Mouse (Mus musculus): ENCODE measurements around the gene Esrrb. TPM values are rescaled to one million over a fixed set of nuclear protein-coding genes. Genes with fewer than 3 reads are reported as not detected.
A peak's percentile ranks its signal among the peaks of the same experiment; 100 is the strongest.

Esrrb gene
- polyA plus RNA-seq, 1 experiment from 2014 or later = 0.94 TPM

GRCm38 (mm10) chr12:86394773-86395172 is 33.9 kb downstream of the Esrrb start:
- Histone ChIP-seq H3K4me2 (ENCODE audit: low read depth) (no peak overlapping the region), H3K27me3 (ENCODE audit: control insufficient read depth, insufficient read depth, low read length) (no peaks in the 10 kb centered on the region), H3K9me3 (ENCODE audit: control insufficient read depth, low read length) (no peaks in the 10 kb centered on the region), H3K9ac (ENCODE audit: low read length) (no peak overlapping the region), H3K4me3 (ENCODE audit: low read depth, low read length) (no peak overlapping the region), H3K36me3 (ENCODE audit: control insufficient read depth, insufficient read depth, low read length) (no peaks in the 10 kb centered on the region), H3K27ac (ENCODE audit: low read depth, low read length) (no peak overlapping the region), H3K4me1 (ENCODE audit: control insufficient read depth, insufficient read depth, low read length) (no peaks in the 10 kb centered on the region)
- 94% methylated on average over 12 of the region's 12 CpGs for WGBS
- ATAC-seq (ENCODE audit: insufficient read depth, low FRiP score, low TSS enrichment) (no peak), DNase-seq (ENCODE audit: low spot score) (no peak)

GRCm38 (mm10) chr12:86395326-86395725 is 34.4 kb downstream of the Esrrb start:
- Histone ChIP-seq H3K27me3 (ENCODE audit: control insufficient read depth, insufficient read depth, low read length) (no peaks in the 10 kb centered on the region), H3K4me1 (ENCODE audit: control insufficient read depth, insufficient read depth, low read length) (no peaks in the 10 kb centered on the region), H3K4me3 (ENCODE audit: low read depth, low read length) (no peak overlapping the region), H3K4me2 (ENCODE audit: low read depth) (no peak overlapping the region), H3K36me3 (ENCODE audit: control insufficient read depth, insufficient read depth, low read length) (no peaks in the 10 kb centered on the region), H3K27ac (ENCODE audit: low read depth, low read length) (no peak overlapping the region), H3K9me3 (ENCODE audit: control insufficient read depth, low read length) (no peaks in the 10 kb centered on the region), H3K9ac (ENCODE audit: low read length) (no peak overlapping the region)
- ATAC-seq (ENCODE audit: insufficient read depth, low FRiP score, low TSS enrichment) (no peak), DNase-seq (ENCODE audit: low spot score) (no peak)
- WGBS = 64% methylated on average over 7 of the region's 7 CpGs

GRCm38 (mm10) chr12:86398762-86399161 is 37.8 kb downstream of the Esrrb start:
- Histone ChIP-seq H3K4me2 (ENCODE audit: low read depth) (no peak overlapping the region), H3K4me1 (ENCODE audit: control insufficient read depth, insufficient read depth, low read length) (no peaks in the 10 kb centered on the region), H3K9ac (ENCODE audit: low read length) (no peak overlapping the region), H3K27me3 (ENCODE audit: control insufficient read depth, insufficient read depth, low read length) (peaks cover 4% of the 10 kb centered on the region; the same call in 1 of the 2 replicates), H3K4me3 (ENCODE audit: low read depth, low read length) (no peak overlapping the region), H3K27ac (ENCODE audit: low read depth, low read length) (no peak overlapping the region), H3K36me3 (ENCODE audit: control insufficient read depth, insufficient read depth, low read length) (no peaks in the 10 kb centered on the region), H3K9me3 (ENCODE audit: control insufficient read depth, low read length) (no peaks in the 10 kb centered on the region)
- no peak for DNase-seq (ENCODE audit: low spot score)
- 28% methylated on average over 8 of the region's 8 CpGs for WGBS
- ATAC-seq (ENCODE audit: insufficient read depth, low FRiP score, low TSS enrichment) = no peak

- ATAC-seq (ENCODE audit: insufficient read depth, low FRiP score, low TSS enrichment) (no peak), DNase-seq (ENCODE audit: low spot score) (peak; percentile 88)
- H3K4me2 ChIP-seq (ENCODE audit: low read depth) = peak overlapping the region; percentile 10; the same call in 1 of the 2 replicates
- 7% methylated on average over 21 of the region's 21 CpGs for WGBS
- H3K9ac ChIP-seq (ENCODE audit: low read length) = no peak overlapping the region
- no peak overlapping the region for H3K27ac ChIP-seq (ENCODE audit: low read depth, low read length)
- H3K27me3 ChIP-seq (ENCODE audit: control insufficient read depth, insufficient read depth, low read length) = peaks cover 4% of the 10 kb centered on the region; the same call in 1 of the 2 replicates
- H3K4me1 ChIP-seq (ENCODE audit: control insufficient read depth, insufficient read depth, low read length) = no peaks in the 10 kb centered on the region
- no peaks in the 10 kb centered on the region for H3K9me3 ChIP-seq (ENCODE audit: control insufficient read depth, low read length)
- H3K36me3 ChIP-seq (ENCODE audit: control insufficient read depth, insufficient read depth, low read length) = no peaks in the 10 kb centered on the region
- H3K4me3 ChIP-seq (ENCODE audit: low read depth, low read length) = no peak overlapping the region
Measured at GRCm38 (mm10) chr12:86402718-86403117, 41.8 kb downstream of the Esrrb start.

GRCm38 (mm10) chr12:86421490-86421904 is 60.6 kb downstream of the Esrrb start:
- ATAC-seq (ENCODE audit: insufficient read depth, low FRiP score, low TSS enrichment) (peak; percentile 72), DNase-seq (ENCODE audit: low spot score) (peak; percentile 71)
- H3K4me2 ChIP-seq (ENCODE audit: low read depth) = peak overlapping the region; percentile 62
- H3K36me3 ChIP-seq (ENCODE audit: control insufficient read depth, insufficient read depth, low read length) = no peaks in the 10 kb centered on the region
- H3K9ac ChIP-seq (ENCODE audit: low read length) = peak overlapping the region; percentile 16; the same call in 1 of the 2 replicates
- WGBS = under 1% methylated on average over 37 of the region's 37 CpGs
- H3K9me3 ChIP-seq (ENCODE audit: control insufficient read depth, low read length) = no peaks in the 10 kb centered on the region
- H3K27me3 ChIP-seq (ENCODE audit: control insufficient read depth, insufficient read depth, low read length) = peaks cover 55% of the 10 kb centered on the region
- H3K4me3 ChIP-seq (ENCODE audit: low read depth, low read length) = peak overlapping the region; percentile 42
- 0 out of 2 replicates have a peak, but pooled peaks cover 5% of the 10 kb centered on the region for H3K4me1 ChIP-seq (ENCODE audit: control insufficient read depth, insufficient read depth, low read length)
- H3K27ac ChIP-seq (ENCODE audit: low read depth, low read length) = no peak overlapping the region

- 2% methylated on average over 59 of the region's 59 CpGs for WGBS
- ATAC-seq (ENCODE audit: insufficient read depth, low FRiP score, low TSS enrichment) (no peak), DNase-seq (ENCODE audit: low spot score) (peak; percentile 32)
- Histone ChIP-seq H3K27me3 (ENCODE audit: control insufficient read depth, insufficient read depth, low read length) (peaks cover 55% of the 10 kb centered on the region), H3K4me2 (ENCODE audit: low read depth) (peak overlapping the region; percentile 62), H3K9ac (ENCODE audit: low read length) (no peak overlapping the region), H3K4me1 (ENCODE audit: control insufficient read depth, insufficient read depth, low read length) (0 out of 2 replicates have a peak, but pooled peaks cover 5% of the 10 kb centered on the region), H3K27ac (ENCODE audit: low read depth, low read length) (no peak overlapping the region), H3K9me3 (ENCODE audit: control insufficient read depth, low read length) (no peaks in the 10 kb centered on the region), H3K36me3 (ENCODE audit: control insufficient read depth, insufficient read depth, low read length) (no peaks in the 10 kb centered on the region), H3K4me3 (ENCODE audit: low read depth, low read length) (peak overlapping the region; percentile 42)
Measured at GRCm38 (mm10) chr12:86422166-86422910, 61.4 kb downstream of the Esrrb start.

GRCm38 (mm10) chr12:86423102-86423501 is 62.2 kb downstream of the Esrrb start:
- Histone ChIP-seq H3K4me1 (ENCODE audit: control insufficient read depth, insufficient read depth, low read length) (0 out of 2 replicates have a peak, but pooled peaks cover 5% of the 10 kb centered on the region), H3K27me3 (ENCODE audit: control insufficient read depth, insufficient read depth, low read length) (peaks cover 55% of the 10 kb centered on the region), H3K9ac (ENCODE audit: low read length) (no peak overlapping the region), H3K4me2 (ENCODE audit: low read depth) (no peak overlapping the region; the same call in 1 of the 2 replicates), H3K36me3 (ENCODE audit: control insufficient read depth, insufficient read depth, low read length) (no peaks in the 10 kb centered on the region), H3K4me3 (ENCODE audit: low read depth, low read length) (no peak overlapping the region), H3K27ac (ENCODE audit: low read depth, low read length) (no peak overlapping the region), H3K9me3 (ENCODE audit: control insufficient read depth, low read length) (no peaks in the 10 kb centered on the region)
- 7% methylated on average over 13 of the region's 13 CpGs for WGBS
- DNase-seq (ENCODE audit: low spot score) (peak; percentile 20), ATAC-seq (ENCODE audit: insufficient read depth, low FRiP score, low TSS enrichment) (no peak)

- H3K4me2 ChIP-seq (ENCODE audit: low read depth) = no peak overlapping the region
- H3K27ac ChIP-seq (ENCODE audit: low read depth, low read length) = no peak overlapping the region
- H3K9me3 ChIP-seq (ENCODE audit: control insufficient read depth, low read length) = no peaks in the 10 kb centered on the region
- H3K4me1 ChIP-seq (ENCODE audit: control insufficient read depth, insufficient read depth, low read length) = no peaks in the 10 kb centered on the region
- DNase-seq (ENCODE audit: low spot score) = no peak
- H3K27me3 ChIP-seq (ENCODE audit: control insufficient read depth, insufficient read depth, low read length) = peaks cover 23% of the 10 kb centered on the region
- H3K4me3 ChIP-seq (ENCODE audit: low read depth, low read length) = no peak overlapping the region
- no peak overlapping the region for H3K9ac ChIP-seq (ENCODE audit: low read length)
- WGBS = 67% methylated on average over 2 of the region's 2 CpGs
- no peak for ATAC-seq (ENCODE audit: insufficient read depth, low FRiP score, low TSS enrichment)
- no peaks in the 10 kb centered on the region for H3K36me3 ChIP-seq (ENCODE audit: control insufficient read depth, insufficient read depth, low read length)
Measured at GRCm38 (mm10) chr12:86427585-86427984, 66.7 kb downstream of the Esrrb start.

GRCm38 (mm10) chr12:86431671-86432070 is 70.8 kb downstream of the Esrrb start:
- H3K4me1 ChIP-seq (ENCODE audit: control insufficient read depth, insufficient read depth, low read length) = no peaks in the 10 kb centered on the region
- 87% methylated on average over 5 of the region's 5 CpGs for WGBS

More at GRCm38 (mm10) chr12:86431671-86432070, 70.8 kb downstream of the Esrrb start:
- Histone ChIP-seq H3K27ac (ENCODE audit: low read depth, low read length) (no peak overlapping the region), H3K9me3 (ENCODE audit: control insufficient read depth, low read length) (no peaks in the 10 kb centered on the region), H3K27me3 (ENCODE audit: control insufficient read depth, insufficient read depth, low read length) (no peaks in the 10 kb centered on the region), H3K9ac (ENCODE audit: low read length) (no peak overlapping the region), H3K4me3 (ENCODE audit: low read depth, low read length) (no peak overlapping the region), H3K4me2 (ENCODE audit: low read depth) (no peak overlapping the region), H3K36me3 (ENCODE audit: control insufficient read depth, insufficient read depth, low read length) (no peaks in the 10 kb centered on the region)
- DNase-seq (ENCODE audit: low spot score) = no peak
- ATAC-seq (ENCODE audit: insufficient read depth, low FRiP score, low TSS enrichment) = no peak
